Mouse (Mus musculus): Measurements from ENCODE around the gene Zkscan2.

DNA sequence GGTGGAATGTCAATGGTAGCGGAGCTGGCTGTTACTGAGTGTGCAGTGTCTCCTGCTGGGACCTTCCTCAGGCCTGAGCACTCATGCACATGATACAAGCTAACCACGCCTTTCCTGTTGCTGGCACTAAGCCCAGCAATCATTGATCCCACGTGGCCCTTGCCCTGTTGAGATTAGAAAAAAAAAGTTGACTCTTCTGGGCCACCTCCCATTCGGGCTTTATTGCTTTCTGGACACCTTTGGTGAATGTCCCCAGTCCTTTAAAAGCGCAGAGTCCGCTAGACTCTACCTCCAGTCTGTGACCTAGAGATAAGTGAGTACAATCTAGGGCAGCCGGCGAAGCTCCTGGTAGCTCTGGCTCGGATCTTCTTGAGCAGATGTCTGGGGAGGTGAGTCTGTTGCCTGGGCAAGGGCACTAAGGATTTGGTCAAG lies 38.2 kb downstream of the Zkscan2 start, which contains the start of gene Aqp8:
- TF ChIP-seq POLR2A (IDR thresholded peaks at IDR 0.05; ENCODE audit: low read depth, low read length): no peak
- peak; percentile 42 for TF ChIP-seq CTCF (conservative IDR thresholded peaks at IDR 0.05; ENCODE audit: insufficient read depth, insufficient read length, low read depth, low read length)
